Mouse (Mus musculus): ENCODE measurements around the gene R3hdm4. TPM values are rescaled to one million over a fixed set of nuclear protein-coding genes. Genes with fewer than 3 reads are reported as not detected.
A peak's percentile ranks its signal among the peaks of the same experiment; 100 is the strongest.
"Not testable (repeated sequence)": the region's sequence is repeated elsewhere in the genome, so short reads cannot be mapped to it uniquely, and the experiment has no call there.

The R3hdm4 gene
- polyA plus RNA-seq, 3 experiments from 2014 or later = 96.5 to 106 (median 96.9) TPM

GRCm38 (mm10) chr10:79897316-79898245 is 23.4 kb downstream of the R3hdm4 start:
- no peak for ATAC-seq

- no peak for ATAC-seq
Observed at GRCm38 (mm10) chr10:79896814-79897213, 24.2 kb downstream of the R3hdm4 start.

DNA sequence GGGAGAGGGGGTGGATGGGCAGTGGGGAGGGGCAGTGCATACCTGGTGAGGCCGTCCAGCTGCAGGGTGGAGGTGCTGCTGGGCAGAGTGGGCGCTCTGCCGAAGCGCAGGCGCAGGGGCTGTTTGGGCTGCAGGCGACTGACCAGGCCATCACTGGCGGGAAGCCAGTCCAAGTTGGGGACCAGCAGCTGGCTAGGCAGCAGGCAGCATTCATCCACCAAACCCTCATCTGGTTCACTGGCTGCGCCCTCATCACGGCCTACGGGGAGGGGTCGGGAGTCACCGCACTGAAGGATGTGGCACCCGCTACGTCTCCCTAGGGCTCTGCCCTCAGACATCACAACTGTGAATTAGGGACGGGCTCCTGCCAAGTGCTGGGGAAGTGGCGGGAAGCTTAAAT is 24.7 kb downstream of the R3hdm4 start:
- ATAC-seq = no peak

DNA sequence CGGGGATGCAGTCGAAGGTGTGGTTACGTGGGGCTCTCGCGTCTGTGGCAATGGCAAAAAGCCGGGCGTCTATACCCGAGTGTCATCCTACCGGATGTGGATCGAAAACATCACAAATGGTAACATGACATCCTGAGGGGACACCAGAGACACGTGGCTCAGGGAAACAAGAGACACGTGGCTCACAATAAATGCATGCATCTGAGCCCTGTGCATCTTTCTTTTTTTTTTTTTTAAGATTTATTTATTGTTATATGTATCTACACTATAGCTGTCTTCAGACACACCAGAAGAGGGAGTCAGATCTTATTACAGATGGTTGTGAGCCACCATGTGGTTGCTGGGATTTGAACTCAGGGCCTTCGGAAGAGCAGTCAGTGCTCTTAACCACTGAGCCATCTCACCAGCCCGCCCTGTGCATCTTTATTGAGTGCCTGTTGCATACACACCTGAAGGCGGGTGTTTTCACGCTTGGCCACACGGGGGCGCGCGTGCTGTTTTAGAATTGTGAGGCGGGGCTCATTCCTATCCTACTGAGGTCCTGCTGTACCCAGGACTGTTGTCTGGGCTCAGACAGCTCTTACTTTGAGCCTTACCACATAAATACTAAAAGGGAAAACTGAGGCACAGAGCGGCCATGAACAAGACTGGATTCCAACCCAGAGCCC is 28.4 kb downstream of the R3hdm4 start:
- peak; percentile 52 for ATAC-seq

GRCm38 (mm10) chr10:79890670-79891069 is 30.3 kb downstream of the R3hdm4 start, which contains the start of gene Cfd:
TSS of gene Cfd (plus strand) at chr10:79890853.
- ATAC-seq = no peak

GRCm38 (mm10) chr10:79889386-79889785 is 31.6 kb downstream of the R3hdm4 start:
- no peak for ATAC-seq

GRCm38 (mm10) chr10:79886611-79887010 is 34.4 kb downstream of the R3hdm4 start:
- no peak for ATAC-seq

GRCm38 (mm10) chr10:79886054-79886453 is 35.0 kb downstream of the R3hdm4 start, which contains the start of gene Elane:
TSS of gene Elane (plus strand) at chr10:79886247.
- no peak for ATAC-seq

DNA sequence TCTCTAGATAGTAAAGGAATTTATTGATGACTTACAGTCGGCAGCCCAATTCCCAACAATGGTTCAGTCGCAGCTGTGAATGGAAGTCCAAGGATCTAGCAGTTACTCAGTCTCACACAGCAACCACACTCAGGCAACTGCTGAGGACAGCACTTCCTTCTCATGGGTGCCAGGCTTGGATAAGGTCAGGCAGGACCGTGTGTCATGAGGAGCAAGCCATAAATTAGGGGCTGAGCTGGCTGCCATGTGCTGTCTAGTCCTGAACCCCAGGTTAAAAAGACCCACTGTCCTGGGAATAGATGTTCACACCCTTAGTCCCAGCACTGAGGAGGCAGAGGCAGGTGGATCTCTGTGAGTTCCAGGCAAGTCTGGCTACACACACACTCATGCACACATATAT is 36.1 kb downstream of the R3hdm4 start:
- ATAC-seq = not testable (repeated sequence)

DNA sequence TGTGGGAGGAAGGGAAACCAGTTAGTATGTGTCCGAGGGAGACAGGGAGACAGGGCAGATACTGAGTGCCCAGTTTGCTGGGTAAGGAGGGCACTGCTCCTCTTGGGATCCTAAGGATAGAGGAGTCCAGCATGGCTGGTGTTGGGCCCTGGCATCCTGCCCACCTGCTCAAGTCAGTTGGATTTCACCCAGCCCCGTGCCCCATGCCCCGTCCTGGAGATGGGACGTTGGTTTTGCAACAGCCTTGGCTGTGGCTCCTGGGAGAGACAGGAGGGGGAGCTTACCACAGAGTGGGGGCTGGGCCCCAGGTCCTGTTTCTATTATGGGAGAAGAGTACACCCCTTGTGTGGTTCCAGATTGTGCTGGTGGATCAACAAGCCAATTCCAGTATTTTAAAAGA is 36.6 kb downstream of the R3hdm4 start:
- no peak for ATAC-seq

DNA sequence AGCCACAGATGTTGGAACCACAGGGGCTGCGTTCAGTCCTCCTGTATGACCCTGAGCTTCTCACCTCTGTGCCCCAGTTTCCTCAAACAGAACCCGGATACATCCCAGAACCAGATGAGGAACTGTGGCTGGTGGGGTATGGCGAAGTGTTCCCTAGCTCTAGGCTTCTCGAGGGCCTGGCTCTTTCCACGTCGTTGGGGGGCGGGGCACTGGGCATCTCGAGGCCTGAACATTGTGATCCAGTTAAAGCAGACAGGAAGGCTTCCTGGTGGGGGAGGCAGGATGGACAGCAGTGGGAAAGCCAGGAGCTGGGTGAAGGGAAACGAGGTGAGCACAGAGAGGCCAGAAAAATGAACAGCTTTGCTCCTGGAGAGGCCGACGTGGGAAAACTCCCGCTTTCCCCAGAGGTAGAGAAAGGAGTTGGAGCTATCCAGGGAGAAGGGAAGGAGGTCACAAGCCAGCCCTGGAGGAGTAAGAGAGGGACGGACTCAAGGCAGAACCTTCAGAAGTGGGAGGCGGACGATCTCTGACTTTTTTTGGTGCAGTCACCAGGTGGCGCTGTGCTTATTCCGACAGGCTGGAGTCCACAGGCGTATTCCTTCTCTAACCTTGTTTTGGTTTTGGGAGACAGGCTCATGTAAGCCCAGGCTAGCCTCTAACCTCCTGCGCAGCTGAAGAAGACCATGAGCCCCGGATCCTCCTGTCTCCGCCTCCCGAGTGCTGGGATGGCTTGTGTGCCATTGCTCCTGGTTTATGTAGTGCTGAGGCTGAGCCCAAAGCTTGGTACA is 37.5 kb downstream of the R3hdm4 start:
- ATAC-seq = no peak

- ATAC-seq = no peak
Observed at GRCm38 (mm10) chr10:79881981-79882380, 39.0 kb downstream of the R3hdm4 start.

GRCm38 (mm10) chr10:79880721-79881120 is 40.3 kb downstream of the R3hdm4 start:
- ATAC-seq = no peak

- ATAC-seq = no peak
Observed at GRCm38 (mm10) chr10:79879527-79879926, 41.5 kb downstream of the R3hdm4 start.

- no peak for ATAC-seq
Observed at GRCm38 (mm10) chr10:79877757-79878156, 43.3 kb downstream of the R3hdm4 start.

- ATAC-seq = no peak
Observed at GRCm38 (mm10) chr10:79877174-79877573, 43.8 kb downstream of the R3hdm4 start.

DNA sequence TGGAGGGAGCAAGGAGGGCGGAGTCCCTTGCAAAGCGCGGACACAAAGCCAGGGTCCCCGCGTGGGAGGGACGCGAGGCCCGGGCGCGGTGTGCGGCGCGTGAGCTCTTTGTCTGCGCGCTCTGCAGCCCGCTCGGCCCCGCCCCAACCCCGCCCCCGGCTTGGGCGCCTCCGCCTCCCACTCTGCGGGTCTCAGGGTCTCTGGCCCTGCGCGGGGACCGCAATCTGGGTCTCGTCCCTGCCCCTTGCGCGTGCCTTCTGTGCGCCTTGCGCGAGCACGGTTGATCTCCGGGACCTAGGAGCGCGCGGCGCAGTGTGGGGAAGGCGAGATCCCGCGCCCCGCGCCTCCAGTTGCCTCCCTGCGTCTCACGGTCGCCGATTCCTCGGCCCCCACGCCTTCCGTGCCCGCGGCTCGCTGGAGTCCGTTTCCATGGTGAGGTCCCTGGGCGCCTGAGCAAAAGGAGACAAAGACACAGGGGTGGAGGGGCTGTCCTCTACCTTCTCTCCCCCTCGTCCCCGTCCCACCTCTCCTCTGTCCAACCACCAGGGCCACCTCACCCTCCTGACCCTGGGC is 46.6 kb downstream of the R3hdm4 start, which contains the start of the genes Prtn3 and Plppr3:
Gene Prtn3 (plus strand): TSS at position 187 of the 573 bp plus-strand sequence.
Gene Plppr3 (minus strand): TSS at position 345 of the 573 bp plus-strand sequence.
- no peak for ATAC-seq

GRCm38 (mm10) chr10:79873715-79874289 is 47.2 kb downstream of the R3hdm4 start:
- ATAC-seq = no peak

GRCm38 (mm10) chr10:79873313-79873712 is 47.7 kb downstream of the R3hdm4 start:
- no peak for ATAC-seq

- no peak for ATAC-seq
Observed at GRCm38 (mm10) chr10:79872862-79873261, 48.1 kb downstream of the R3hdm4 start.

- ATAC-seq = no peak
Observed at GRCm38 (mm10) chr10:79871845-79872244, 49.2 kb downstream of the R3hdm4 start.

- no peak for ATAC-seq
Observed at GRCm38 (mm10) chr10:79866601-79867000, 54.4 kb downstream of the R3hdm4 start.
